In the genomic region with DNA sequence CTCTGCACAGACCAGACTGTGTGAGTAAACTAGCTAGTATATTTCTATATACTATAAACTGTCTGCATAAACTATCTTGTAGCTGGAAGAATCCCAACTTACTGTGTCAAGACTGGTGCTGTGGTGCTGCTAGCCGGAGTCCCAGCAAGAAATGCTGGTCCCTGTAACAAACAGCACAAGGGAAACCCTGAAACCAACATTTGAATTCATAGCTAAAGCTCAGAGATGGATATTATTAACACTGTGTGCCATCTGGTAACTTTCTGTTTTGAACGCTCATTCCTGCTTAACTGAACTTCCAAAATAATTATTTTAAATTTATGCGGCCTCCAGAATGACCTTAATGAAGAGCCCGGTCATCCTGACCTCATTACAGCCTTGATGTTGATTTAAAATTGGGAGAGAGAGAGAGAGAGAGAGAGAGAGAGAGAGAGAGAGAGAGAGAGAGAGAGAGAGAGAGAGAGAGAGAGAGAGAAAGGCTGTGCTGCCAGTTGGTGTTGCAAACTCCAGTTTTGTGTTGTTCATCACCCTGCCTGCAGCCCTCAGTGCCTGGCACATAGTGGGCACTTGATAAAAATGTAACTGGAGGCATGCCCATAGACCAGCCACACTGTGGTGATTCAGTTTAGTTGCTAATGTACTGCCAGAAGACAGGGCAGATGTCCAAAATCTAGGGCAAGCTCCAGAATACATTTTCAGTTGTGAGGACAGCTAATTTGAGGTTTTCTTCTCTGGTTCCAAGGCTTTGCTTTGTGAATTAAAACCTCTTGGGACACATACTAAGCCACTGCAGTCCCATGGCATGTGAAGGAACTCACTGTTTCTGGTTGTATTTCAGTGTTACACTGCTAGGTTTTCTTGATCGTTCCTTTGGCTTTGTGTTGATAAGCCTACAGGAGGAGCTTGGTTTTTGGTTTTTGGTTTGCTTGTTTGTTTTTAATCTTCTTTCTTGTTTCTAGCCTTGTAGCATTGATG, we compare ENCODE assay signal across 9 mouse cellular contexts. TPM values are rescaled to one million over a fixed set of nuclear protein-coding genes. Genes with fewer than 3 reads are reported as not detected.
DNase-seq lines count a peak whose midpoint lies in the region; ATAC-seq and TF ChIP-seq lines count a peak whose summit lies in the region.
"Had no signal": no experiment of that assay in that cellular context is flagged by ENCODE, and none has a peak within 500 bp of the region (broad histone marks: within the 10 kb centered on the region; RNA-seq: fewer than 3 reads in every experiment).

No protein-coding gene starts in this region.

- TF ChIP-seq POLR2A in thymus, adult 2 months (IDR thresholded peaks at IDR 0.05; ENCODE audit: control insufficient read depth, extremely low read depth, insufficient read depth, low read length, poor library complexity) = no peak

- H3K4me2 ChIP-seq in lung, embryonic 14.5 days = no peak overlapping the region

- no peak overlapping the region for H3K9ac ChIP-seq in lung, embryonic 14.5 days

- ATAC-seq in lung, embryonic 14.5 days (ENCODE audit: insufficient read depth) = no peak
- peak; percentile 75 for ATAC-seq in cerebellum, adult (ENCODE audit: insufficient number of reproducible peaks, low FRiP score, low TSS enrichment)

- no peaks in the 10 kb centered on the region for H3K36me3 ChIP-seq in lung, embryonic 14.5 days (ENCODE audit: insufficient read depth)
- H3K36me3 ChIP-seq in thymus, adult 2 months (ENCODE audit: control insufficient read depth, insufficient read depth, low read length) = no peaks in the 10 kb centered on the region

- TF ChIP-seq CTCF in lung, embryonic 14.5 days (IDR thresholded peaks at IDR 0.05; ENCODE audit: low read depth) = no peak
- no peak for TF ChIP-seq CTCF in thymus, adult 2 months (IDR thresholded peaks at IDR 0.05; ENCODE audit: borderline replicate concordance, control insufficient read depth, extremely low read depth, insufficient read depth, low read length, poor library complexity)

- peak; percentile 17 for DNase-seq in lung, embryonic 14.5 days
- no peak for DNase-seq in lung, postnatal 4 days
- peak; percentile 48 for DNase-seq in gastrocnemius, postnatal 25 days
- DNase-seq in left cerebral cortex, postnatal 10 days (ENCODE audit: extremely low spot score in 1 of 2, low spot score in 2 of 2) = peak; percentile 61 to 92
- DNase-seq in thymus, adult 2 months = no peak
- no peak for DNase-seq in spleen, postnatal 4 days (ENCODE audit: low spot score in 2 of 2)
- no peak for DNase-seq in embryo, embryonic 9.5 days (ENCODE audit: extremely low spot score)

- H3K27me3 ChIP-seq in lung, embryonic 14.5 days (ENCODE audit: insufficient read depth, low read length) = no peaks in the 10 kb centered on the region
- no peaks in the 10 kb centered on the region for H3K27me3 ChIP-seq in thymus, adult 2 months (ENCODE audit: control insufficient read depth, insufficient read depth, low read length)

- no peak overlapping the region for H3K4me3 ChIP-seq in lung, embryonic 14.5 days (ENCODE audit: low read depth, low read length)
- no peak overlapping the region for H3K4me3 ChIP-seq in thymus, adult 2 months (ENCODE audit: control insufficient read depth, insufficient read depth, low read length)

- intact Hi-C loops in left cerebral cortex, postnatal 10 days (cut with DNase I) = no loop called here

- H3K4me1 ChIP-seq in lung, embryonic 14.5 days (ENCODE audit: insufficient read depth) = no peaks in the 10 kb centered on the region
- no peaks in the 10 kb centered on the region for H3K4me1 ChIP-seq in thymus, adult 2 months (replicated peaks; ENCODE audit: control insufficient read depth, insufficient read depth, low read length)

- WGBS in lung, embryonic 14.5 days = 79% methylated on average over 5 of the region's 5 CpGs
- WGBS in thymus, adult 2 months = 95% methylated on average over 5 of the region's 5 CpGs

- H3K27ac ChIP-seq in lung, embryonic 14.5 days (ENCODE audit: low read depth) = no peak overlapping the region
- no peak overlapping the region for H3K27ac ChIP-seq in thymus, adult 2 months (ENCODE audit: control insufficient read depth, insufficient read depth, low read length)

- H3K9me3 ChIP-seq in lung, embryonic 14.5 days (ENCODE audit: low read depth, low read length) = no peaks in the 10 kb centered on the region

RNA-seq across cellular contexts. Expression of a gene that starts 24.2 kb away (rescaled TPM):
- not detected in 2 replicates for polyA plus RNA-seq in lung, embryonic 14.5 days (2014; fragmentation: Nextera tagmentation; extraction: Ambion mirVana)
- not detected for total RNA-seq in gastrocnemius, postnatal 25 days (2021)
- not detected for total RNA-seq in left cerebral cortex, postnatal 10 days (2021)
- not detected in 2 replicates for polyA plus RNA-seq in thymus, adult 2 months (2012; rRNA removed)
- polyA plus RNA-seq: gonadal fat pad, adult 2 months had no signal

Comparison
In these comparisons a context has a peak if more than half of its experiments do, and no peak if none do; other contexts are left out.
1. DNase-seq: peak in lung, embryonic 14.5 days (single experiment), gastrocnemius, postnatal 25 days (single experiment) and left cerebral cortex, postnatal 10 days (2 of 2); none in lung, postnatal 4 days (0 of 2), thymus, adult 2 months (single experiment), spleen, postnatal 4 days (0 of 2) and embryo, embryonic 9.5 days (single experiment).